Mouse (Mus musculus) MEL (cell line): ENCODE measurements around the gene Aktip. TPM values are rescaled to one million over a fixed set of nuclear protein-coding genes. Genes with fewer than 3 reads are reported as not detected.

Source experiments
- DNase-seq: peaks from one replicate; pipeline ENCODE4 v3.0.0; 2011; ENCODE audit warnings: low read depth, low spot score
- H3K27ac ChIP-seq: 2 replicates; pipeline ENCODE4 v1.5.1; 2012; ENCODE audit warnings: low read depth, mild to moderate bottlenecking, control low read depth, low read length, moderate library complexity; ENCODE audit not compliant: control insufficient read depth
- H3K27me3 ChIP-seq, 2 experiments: fragments of 150-350 bp in 1 of 2; sonication (generic) in 1 of 2; 2 replicates each; pipeline ENCODE4 v1.6.1; 2012; ENCODE audit warnings: low read length in 2 of 2, mild to moderate bottlenecking in 2 of 2, improper control_type of control experiment in 1 of 2, moderate library complexity in 1 of 2; ENCODE audit not compliant: insufficient read depth in 2 of 2, control insufficient read depth in 1 of 2
- H3K36me3 ChIP-seq, 2 experiments: 2 replicates each; pipeline ENCODE4 v1.6.1; 2012 to 2014; ENCODE audit warnings: low read length in 2 of 2, improper control_type of control experiment in 1 of 2, inconsistent platforms in 1 of 2, mild to moderate bottlenecking in 1 of 2; ENCODE audit not compliant: insufficient read depth in 2 of 2, control insufficient read depth in 1 of 2
- H3K4me1 ChIP-seq, 2 experiments: fragments of 150-350 bp in 1 of 2; sonication (generic) in 1 of 2; 2 replicates each; pipeline ENCODE4 v1.6.1; 2012; ENCODE audit warnings: low read length in 2 of 2, improper control_type of control experiment in 1 of 2, mild to moderate bottlenecking in 1 of 2; ENCODE audit not compliant: insufficient read depth in 2 of 2, control insufficient read depth in 1 of 2
- H3K4me3 ChIP-seq, 2 experiments: fragments of 150-350 bp in 1 of 2; sonication (generic) in 1 of 2; 2 replicates each; pipeline ENCODE4 v1.5.1; 2012; ENCODE audit warnings: low read depth in 2 of 2, low read length in 2 of 2, mild to moderate bottlenecking in 2 of 2, moderate library complexity in 2 of 2, control low read depth in 1 of 2, improper control_type of control experiment in 1 of 2; ENCODE audit not compliant: control insufficient read depth in 1 of 2, insufficient read depth in 1 of 2
- H3K79me2 ChIP-seq: 2 replicates; pipeline ENCODE4 v1.6.1; 2012; ENCODE audit warnings: mild to moderate bottlenecking, low read length, moderate library complexity; ENCODE audit not compliant: control insufficient read depth, poor library complexity, insufficient read depth
- H3K9ac ChIP-seq: 2 replicates; pipeline ENCODE4 v1.6.1; 2012; ENCODE audit warnings: low read depth, mild to moderate bottlenecking, control low read depth, low read length, moderate library complexity; ENCODE audit not compliant: control insufficient read depth, poor library complexity, severe bottlenecking
- H3K9me3 ChIP-seq: fragments of 150-350 bp; sonication (generic); replicated peaks from 2 replicates; pipeline ENCODE4 v1.6.1; 2012; ENCODE audit warnings: mild to moderate bottlenecking, low read length, improper control_type of control experiment, moderate library complexity; ENCODE audit not compliant: insufficient read depth
- BHLHE40 ChIP-seq: IDR thresholded peaks from 2 replicates; pipeline ENCODE4 v1.6.1; 2012; ENCODE audit warnings: low read depth, mild to moderate bottlenecking, inconsistent platforms, low read length, improper control_type of control experiment, borderline replicate concordance
- CHD2 ChIP-seq: IDR thresholded peaks from 2 replicates; pipeline ENCODE4 v1.6.1; 2011; ENCODE audit warnings: low read length, improper control_type of control experiment
- CTCF ChIP-seq, 3 experiments: IDR thresholded peaks in 2 of 3; conservative IDR thresholded peaks in 1 of 3; 2 replicates each; pipeline ENCODE4 v1.5.1; 2011 to 2012; ENCODE audit warnings: low read length in 3 of 3, low read depth in 2 of 3, mild to moderate bottlenecking in 2 of 3, improper control_type of control experiment in 1 of 3, inconsistent platforms in 1 of 3, mixed read lengths in 1 of 3, moderate library complexity in 1 of 3; ENCODE audit not compliant: control insufficient read depth in 1 of 3, insufficient read depth in 1 of 3, poor library complexity in 1 of 3, severe bottlenecking in 1 of 3
- ELF1 ChIP-seq: IDR thresholded peaks from 2 replicates; pipeline ENCODE4 v1.6.1; 2014; ENCODE audit warnings: low read depth, mild to moderate bottlenecking, inconsistent platforms, low read length, improper control_type of control experiment, moderate library complexity
- EP300 ChIP-seq, 2 experiments: IDR thresholded peaks; 2 replicates each; pipeline ENCODE4 v1.6.1; 2011; ENCODE audit warnings: improper control_type of control experiment in 2 of 2, low read length in 2 of 2, low read depth in 1 of 2, mild to moderate bottlenecking in 1 of 2
- ETS1 ChIP-seq: IDR thresholded peaks from 2 replicates; pipeline ENCODE4 v1.6.1; 2012; ENCODE audit warnings: low read depth, mild to moderate bottlenecking, inconsistent platforms, low read length, improper control_type of control experiment, moderate library complexity
- HCFC1 ChIP-seq: IDR thresholded peaks from 2 replicates; pipeline ENCODE4 v1.6.1; 2012; ENCODE audit warnings: low read depth, mild to moderate bottlenecking, inconsistent platforms, low read length, improper control_type of control experiment, moderate library complexity
- KAT2A ChIP-seq: conservative IDR thresholded peaks from 2 replicates; pipeline ENCODE4 v1.6.1; 2012; ENCODE audit warnings: low read depth, low read length, improper control_type of control experiment, inconsistent platforms
- MAFK ChIP-seq: IDR thresholded peaks from 2 replicates; pipeline ENCODE4 v1.6.1; 2011; ENCODE audit warnings: low read depth, mild to moderate bottlenecking, low read length, improper control_type of control experiment, borderline replicate concordance
- MAX ChIP-seq: IDR thresholded peaks from 2 replicates; pipeline ENCODE4 v1.6.1; 2011; ENCODE audit warnings: low read length, improper control_type of control experiment
- MAZ ChIP-seq: IDR thresholded peaks from 2 replicates; pipeline ENCODE4 v1.6.1; 2012; ENCODE audit warnings: low read depth, mild to moderate bottlenecking, inconsistent platforms, low read length, improper control_type of control experiment
- MEF2A ChIP-seq: IDR thresholded peaks from 2 replicates; pipeline ENCODE4 v1.6.1; 2014; ENCODE audit warnings: low read depth, mild to moderate bottlenecking, inconsistent platforms, low read length, improper control_type of control experiment; ENCODE audit not compliant: poor library complexity, insufficient replicate concordance, severe bottlenecking; ENCODE audit errors: extremely low read depth
- MXI1 ChIP-seq: IDR thresholded peaks from 2 replicates; pipeline ENCODE4 v1.6.1; 2011; ENCODE audit warnings: mild to moderate bottlenecking, low read depth, low read length, improper control_type of control experiment
- MYC ChIP-seq: IDR thresholded peaks from 2 replicates; pipeline ENCODE4 v1.6.1; 2011; ENCODE audit warnings: low read depth, mild to moderate bottlenecking, low read length, improper control_type of control experiment, moderate library complexity
- NRF1 ChIP-seq: IDR thresholded peaks from 2 replicates; pipeline ENCODE4 v1.6.1; 2014; ENCODE audit warnings: low read depth, mild to moderate bottlenecking, inconsistent platforms, low read length, improper control_type of control experiment, moderate library complexity; ENCODE audit not compliant: poor library complexity, insufficient read depth, severe bottlenecking
- POLR2A ChIP-seq, 2 experiments: IDR thresholded peaks; 2 replicates each; pipeline ENCODE4 v1.6.1; 2011 to 2012; ENCODE audit warnings: low read length in 2 of 2, mild to moderate bottlenecking in 2 of 2, control low read depth in 1 of 2, improper control_type of control experiment in 1 of 2, low read depth in 1 of 2, moderate library complexity in 1 of 2; ENCODE audit not compliant: control insufficient read depth in 1 of 2, insufficient read depth in 1 of 2, poor library complexity in 1 of 2
- POLR2AphosphoS2 ChIP-seq: IDR thresholded peaks from 2 replicates; pipeline ENCODE4 v1.6.1; 2011; ENCODE audit warnings: low read length, improper control_type of control experiment
- POLR2AphosphoS5 ChIP-seq: IDR thresholded peaks from 2 replicates; pipeline ENCODE4 v1.6.1; 2012; ENCODE audit warnings: low read depth, borderline replicate concordance, mild to moderate bottlenecking, inconsistent platforms, low read length, moderate library complexity, mixed read lengths
- RAD21 ChIP-seq: IDR thresholded peaks from 2 replicates; pipeline ENCODE4 v1.6.1; 2011; ENCODE audit warnings: mild to moderate bottlenecking, low read depth, low read length, improper control_type of control experiment
- RCOR1 ChIP-seq: IDR thresholded peaks from 2 replicates; pipeline ENCODE4 v1.6.1; 2012; ENCODE audit warnings: low read depth, mild to moderate bottlenecking, inconsistent platforms, low read length, improper control_type of control experiment
- SIN3A ChIP-seq: IDR thresholded peaks from 2 replicates; pipeline ENCODE4 v1.6.1; 2012; ENCODE audit warnings: low read length, improper control_type of control experiment, inconsistent platforms
- SMC3 ChIP-seq: IDR thresholded peaks from 2 replicates; pipeline ENCODE4 v1.6.1; 2011; ENCODE audit warnings: low read depth, low read length, improper control_type of control experiment
- TBP ChIP-seq: IDR thresholded peaks from 2 replicates; pipeline ENCODE4 v1.8.0; 2011; ENCODE audit warnings: low read depth, low read length, improper control_type of control experiment
- TCF12 ChIP-seq: IDR thresholded peaks from 2 replicates; pipeline ENCODE4 v1.6.1; 2014; ENCODE audit warnings: low read depth, mild to moderate bottlenecking, inconsistent platforms, low read length, improper control_type of control experiment, moderate library complexity
- USF1 ChIP-seq: IDR thresholded peaks from 2 replicates; pipeline ENCODE4 v1.6.1; 2014; ENCODE audit warnings: low read depth, mild to moderate bottlenecking, inconsistent platforms, low read length, improper control_type of control experiment, moderate library complexity
- ZC3H11A ChIP-seq: IDR thresholded peaks from 2 replicates; pipeline ENCODE4 v1.6.1; 2012; ENCODE audit warnings: low read depth, mild to moderate bottlenecking, inconsistent platforms, low read length, improper control_type of control experiment
- ZKSCAN1 ChIP-seq: IDR thresholded peaks from 2 replicates; pipeline ENCODE4 v1.6.1; 2012; ENCODE audit warnings: low read depth, mild to moderate bottlenecking, inconsistent platforms, low read length, improper control_type of control experiment, moderate library complexity
- ZMIZ1 ChIP-seq: IDR thresholded peaks from 2 replicates; pipeline ENCODE4 v1.6.1; 2012; ENCODE audit warnings: low read depth, mild to moderate bottlenecking, inconsistent platforms, low read length, improper control_type of control experiment, moderate library complexity
- ZNF384 ChIP-seq: IDR thresholded peaks from 2 replicates; pipeline ENCODE4 v1.6.1; 2012; ENCODE audit warnings: low read depth, mild to moderate bottlenecking, inconsistent platforms, low read length, improper control_type of control experiment
- polyA plus RNA-seq, 2 experiments: library from polyadenylated mRNA; stranded (reverse) in 1 of 2; unstranded in 1 of 2; fragments of >175 nt in 1 of 2; fragments of >200 nt in 1 of 2; gene quantifications; 2 replicates each; pipeline versions ENCODE4 v1.2.1 to v1.2.4; 2012; ENCODE audit warnings: low replicate concordance in 2 of 2, low read depth in 1 of 2; ENCODE audit not compliant: insufficient read length in 2 of 2, insufficient read depth in 1 of 2, missing spikeins in 1 of 2
- total RNA-seq: library from RNA; depleted of rRNA; stranded (reverse); fragments of 300-350 nt; gene quantifications from 2 replicates; pipeline ENCODE4 v1.2.3, GENCODE M21; 2012

Aktip gene
- total and polyA plus RNA-seq, 3 experiments = 4.6 to 8.5 TPM; not detected in 1

DNA sequence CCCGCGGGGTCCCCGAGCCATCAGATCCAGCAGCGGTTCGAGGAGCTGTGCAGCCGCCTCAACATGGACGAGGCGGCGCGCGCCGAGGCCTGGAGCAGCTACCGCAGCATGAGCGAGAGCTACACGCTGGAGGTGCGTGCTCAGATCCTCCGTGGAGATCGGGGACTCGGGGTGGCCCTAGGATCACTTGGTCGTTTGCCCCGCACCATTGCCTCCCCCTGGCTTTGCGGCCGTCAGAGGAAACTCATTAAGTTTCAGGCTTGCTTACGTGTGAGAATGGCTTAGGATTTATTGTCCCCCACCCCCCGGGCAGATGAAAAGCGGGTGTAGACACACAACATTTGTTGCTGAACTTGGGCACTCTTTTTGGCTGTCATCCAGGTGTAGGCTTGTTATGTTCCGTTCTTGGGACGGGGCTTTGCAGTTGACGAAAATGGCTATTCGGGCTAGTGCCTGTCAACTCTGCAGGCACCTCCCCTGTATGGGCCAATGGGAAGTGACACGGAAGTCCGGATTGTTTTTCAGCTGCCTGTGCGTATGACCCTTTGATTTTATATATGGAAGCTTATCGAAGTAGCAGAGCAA is 129.4 kb downstream of the Aktip start (continued):
- TF ChIP-seq MAX = peak; percentile 63; the same call in 1 of the 2 replicates
- no peak for TF ChIP-seq MEF2A
- TF ChIP-seq RCOR1 = no peak
- TF ChIP-seq KAT2A = 0 out of 2 replicates have a peak, but pooled peaks have one; percentile 23
- TF ChIP-seq RAD21 = no peak
- no peak for TF ChIP-seq ZKSCAN1
- no peak for TF ChIP-seq MAFK

DNA sequence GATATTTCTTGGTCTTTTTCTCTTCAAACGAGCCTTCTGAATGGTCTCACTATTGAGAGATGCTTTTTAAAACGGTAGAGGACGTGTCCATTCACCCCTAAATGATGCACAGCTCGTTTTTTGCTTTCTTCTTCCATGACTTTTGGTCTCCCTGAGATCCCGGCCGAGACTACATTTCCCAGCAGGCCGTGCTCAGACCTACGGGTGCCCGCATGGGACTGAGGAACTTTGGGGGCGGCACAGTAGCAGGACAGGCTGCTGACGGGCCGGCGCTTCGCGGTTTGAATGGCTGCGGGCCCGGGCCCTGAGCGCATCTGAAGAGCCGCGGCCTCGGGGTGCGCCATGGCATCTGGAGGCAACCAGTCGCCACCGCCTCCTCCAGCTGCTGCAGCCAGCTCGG is 129.9 kb downstream of the Aktip start, which contains the start of gene Rbl2:
TSS of gene Rbl2 (plus strand) at position 224 of the 400 bp plus-strand sequence.
- peak; percentile 95 for DNase-seq
- peaks cover 0 to 5% of the 10 kb centered on the region in 2 experiments; a peak in 2 of 4 replicates for H3K4me1 ChIP-seq
- peak within 1 kb of the TSS; percentile 47 for H3K27ac ChIP-seq

DNA sequence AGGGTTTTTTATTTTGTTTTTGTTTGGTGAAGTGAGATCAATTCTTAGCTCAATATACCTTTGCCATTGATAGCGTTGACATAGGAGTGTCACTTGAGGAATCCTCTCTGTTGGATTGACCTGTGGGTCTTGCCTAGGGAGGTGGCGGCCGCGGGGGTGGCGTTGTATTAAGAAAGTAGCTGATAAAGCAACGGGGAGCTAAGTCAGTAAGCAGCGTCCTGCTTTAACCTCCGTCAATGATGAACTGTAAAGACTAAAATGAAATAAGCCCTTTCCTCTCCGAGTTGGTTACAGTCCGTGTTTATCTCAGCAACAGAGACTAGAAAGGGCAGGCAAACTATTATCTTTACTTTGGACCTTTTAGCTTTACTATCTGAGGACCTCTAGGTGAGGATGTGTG is 130.4 kb downstream of the Aktip start:
- DNase-seq = peak; percentile 53
- peaks cover 0 to 6% of the 10 kb centered on the region in 2 experiments; a peak in 1 of 4 replicates for H3K36me3 ChIP-seq
- H3K4me1 ChIP-seq = peaks cover 0 to 5% of the 10 kb centered on the region in 2 experiments; a peak in 2 of 4 replicates
- no peaks in the 10 kb centered on the region for H3K27me3 ChIP-seq
- no peaks in the 10 kb centered on the region for H3K9me3 ChIP-seq
- peak overlapping the region; percentile 2; the same call in 1 of the 2 replicates for H3K27ac ChIP-seq
- peaks cover 6% of the 10 kb centered on the region for H3K79me2 ChIP-seq
- H3K9ac ChIP-seq = peak overlapping the region; percentile 35
- peak overlapping the region; percentile 90 to 91 for H3K4me3 ChIP-seq
- TF ChIP-seq ZMIZ1 (no peak), USF1 (no peak), SIN3A (no peak), BHLHE40 (no peak), MAZ (no peak), HCFC1 (no peak), POLR2AphosphoS5 (no peak), NRF1 (no peak), MAFK (no peak), MYC (no peak), SMC3 (no peak), POLR2AphosphoS2 (no peak), ZC3H11A (no peak), MXI1 (no peak), CHD2 (no peak), MAX (no peak; the same call in 1 of the 2 replicates), CTCF (IDR thresholded peaks at IDR 0.05 in 2 of 3, conservative IDR thresholded peaks at IDR 0.05 in 1 of 3; ENCODE audit: control insufficient read depth in 1 of 3, insufficient read depth in 1 of 3, low read depth in 2 of 3, low read length in 3 of 3, poor library complexity in 1 of 3, severe bottlenecking in 1 of 3) (no peak), KAT2A (no peak)

More for the DNA sequence above, 129.9 kb downstream of the Aktip start, which contains the start of gene Rbl2:
- no peaks in the 10 kb centered on the region for H3K27me3 ChIP-seq
- no peaks in the 10 kb centered on the region for H3K9me3 ChIP-seq
- peaks cover 0 to 6% of the 10 kb centered on the region in 2 experiments; a peak in 1 of 4 replicates for H3K36me3 ChIP-seq
- TF ChIP-seq HCFC1 (peak; percentile 98), TCF12 (peak; percentile 66), MAX (no peak), KAT2A (peak; percentile 95), ELF1 (peak; percentile 85), MYC (no peak), ETS1 (no peak), NRF1 (0 out of 2 replicates have a peak, but pooled peaks have one; percentile 36), EP300 (IDR thresholded peaks at IDR 0.05; ENCODE audit: low read depth in 1 of 2, low read length in 2 of 2) (0 out of 4 replicates have a peak, but pooled peaks of 1 of the 2 experiments have one; percentile 18), POLR2A (IDR thresholded peaks at IDR 0.05; ENCODE audit: control insufficient read depth in 1 of 2, insufficient read depth in 1 of 2, low read depth in 1 of 2, low read length in 2 of 2, poor library complexity in 1 of 2) (0 out of 4 replicates have a peak, but pooled peaks of 1 of the 2 experiments have one; percentile 19), TBP (peak; percentile 41; the same call in 1 of the 2 replicates), SIN3A (peak; percentile 97), ZNF384 (peak; percentile 38; the same call in 1 of the 2 replicates), MXI1 (peak; percentile 74), USF1 (0 out of 2 replicates have a peak, but pooled peaks have one; percentile 9)
- H3K9ac ChIP-seq = peak within 1 kb of the TSS; percentile 89
- peaks cover 6% of the 10 kb centered on the region for H3K79me2 ChIP-seq
- H3K4me3 ChIP-seq = peak within 1 kb of the TSS; percentile 90 to 91
